Mouse (Mus musculus) heart, adult 2 months (tissue): Measurements from ENCODE around the gene Ankrd33.

Experiments used
- CTCF ChIP-seq: fragments of 200-600 bp; IDR thresholded peaks from 2 replicates; pipeline ENCODE4 v1.8.1; 2022; ENCODE audit warnings: antibody characterized with exemption, mild to moderate bottlenecking, moderate library complexity
- EP300 ChIP-seq: fragments of 200-500 bp; IDR thresholded peaks from 2 replicates; pipeline ENCODE4 v1.6.1; 2011; ENCODE audit warnings: low read depth, low read length, control low read depth; ENCODE audit not compliant: insufficient read depth
- POLR2A ChIP-seq: fragments of 200-500 bp; IDR thresholded peaks from 2 replicates; pipeline ENCODE4 v1.6.1; 2011; ENCODE audit warnings: mild to moderate bottlenecking, low read depth, low read length, control low read depth; ENCODE audit not compliant: insufficient read depth

DNA sequence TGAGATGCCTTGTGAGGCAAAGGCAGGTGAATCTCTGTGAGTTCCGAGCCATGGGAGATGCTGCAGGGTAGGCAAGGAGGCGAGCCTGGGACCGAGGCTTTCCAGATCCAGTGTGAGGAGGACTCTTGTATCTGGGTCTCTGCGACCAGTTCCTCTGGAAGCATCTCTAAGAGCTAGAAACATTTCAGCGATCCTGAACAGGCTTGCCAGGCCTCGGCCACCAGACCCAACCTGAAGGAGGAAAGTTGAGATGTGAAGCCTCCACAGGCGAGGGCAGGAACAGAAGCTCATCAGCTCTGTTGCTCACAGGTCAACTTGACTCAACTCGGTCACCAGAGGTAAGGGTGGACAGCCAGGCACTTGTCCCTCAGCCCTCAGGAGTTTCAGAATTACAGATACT lies 24.0 kb upstream of the Ankrd33 start:
- TF ChIP-seq CTCF (no peak), POLR2A (no peak), EP300 (no peak)
